Mouse (Mus musculus): ENCODE measurements around the gene Eprs. TPM values are rescaled to one million over a fixed set of nuclear protein-coding genes. Genes with fewer than 3 reads are reported as not detected.
A peak's percentile ranks its signal among the peaks of the same experiment; 100 is the strongest.

Gene Eprs
- total RNA-seq, 1 experiment = 201 TPM

GRCm38 (mm10) chr1:185401615-185402014, 38.8 kb downstream of the Eprs start:
- Histone ChIP-seq H3K9ac (ENCODE audit: insufficient read depth, low read depth, low read length, poor library complexity, severe bottlenecking) (no peak overlapping the region), H3K27ac (ENCODE audit: insufficient read depth, low read depth, low read length, poor library complexity, severe bottlenecking) (no peak overlapping the region), H3K36me3 (ENCODE audit: control insufficient read depth, insufficient read depth, low read length, poor library complexity, severe bottlenecking) (peaks cover 38% of the 10 kb centered on the region), H3K9me3 (ENCODE audit: control insufficient read depth, insufficient read depth, low read depth, low read length) (no peaks in the 10 kb centered on the region), H3K4me3 (ENCODE audit: insufficient read depth in 1 of 2, low read depth in 1 of 2, low read length in 2 of 2, poor library complexity in 1 of 2, severe bottlenecking in 1 of 2) (no peak overlapping the region), H3K4me1 (ENCODE audit: control insufficient read depth in 2 of 2, insufficient read depth in 2 of 2, low read length in 2 of 2, poor library complexity in 1 of 2) (no peaks in the 10 kb centered on the region)
- in situ Hi-C loops (cut with MboI; ENCODE audit: low sequenced_read_pairs in 2 of 2, unreplicated experiment in 2 of 2) = no loop called here
- TF ChIP-seq HCFC1 (IDR thresholded peaks at IDR 0.05; ENCODE audit: borderline replicate concordance, insufficient read depth, low read length) (no peak), ZC3H11A (IDR thresholded peaks at IDR 0.05; ENCODE audit: borderline replicate concordance, low read depth, low read length) (no peak), ZNF384 (IDR thresholded peaks at IDR 0.05; ENCODE audit: low read depth, low read length) (no peak)
- DNase-seq (ENCODE audit: low read depth, low spot score) = no peak

DNA sequence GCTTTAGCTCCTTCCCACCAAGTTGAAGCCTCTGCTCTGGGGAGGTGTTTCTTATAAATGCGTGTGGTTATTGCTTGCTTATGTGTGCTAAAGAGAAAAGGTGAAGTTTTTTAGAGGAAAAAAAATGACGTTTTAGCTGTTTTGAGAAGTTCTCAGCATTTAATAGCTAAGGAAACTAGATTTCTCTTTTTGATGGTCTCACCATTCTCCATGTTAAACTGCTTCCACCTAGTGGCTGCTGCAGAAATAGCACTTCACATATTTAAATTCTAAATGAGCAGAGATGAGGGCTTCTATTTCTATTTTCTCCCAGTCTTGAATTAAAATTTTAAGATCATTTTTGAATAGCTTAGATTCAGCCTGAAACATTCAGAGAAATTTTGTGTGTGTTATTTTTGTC, 41.2 kb downstream of the Eprs start:
- no peak overlapping the region for H3K9ac ChIP-seq (ENCODE audit: insufficient read depth, low read depth, low read length, poor library complexity, severe bottlenecking)
- DNase-seq (ENCODE audit: low read depth, low spot score) = peak; percentile 21
- no peak overlapping the region for H3K4me3 ChIP-seq (ENCODE audit: insufficient read depth in 1 of 2, low read depth in 1 of 2, low read length in 2 of 2, poor library complexity in 1 of 2, severe bottlenecking in 1 of 2)
- in situ Hi-C loops (cut with MboI; ENCODE audit: low sequenced_read_pairs in 2 of 2, unreplicated experiment in 2 of 2) = no loop called here
- no peak for TF ChIP-seq CHD2 (IDR thresholded peaks at IDR 0.05; ENCODE audit: low read depth, low read length)
- TF ChIP-seq ZC3H11A (IDR thresholded peaks at IDR 0.05; ENCODE audit: borderline replicate concordance, low read depth, low read length) = no peak
- no peak for TF ChIP-seq HCFC1 (IDR thresholded peaks at IDR 0.05; ENCODE audit: borderline replicate concordance, insufficient read depth, low read length)
- TF ChIP-seq MAFK (IDR thresholded peaks at IDR 0.05; ENCODE audit: insufficient read depth, low read depth, low read length) = no peak
- TF ChIP-seq ZNF384 (IDR thresholded peaks at IDR 0.05; ENCODE audit: low read depth, low read length) = no peak
- peaks cover 33% of the 10 kb centered on the region for H3K36me3 ChIP-seq (ENCODE audit: control insufficient read depth, insufficient read depth, low read length, poor library complexity, severe bottlenecking)
- H3K4me1 ChIP-seq (ENCODE audit: control insufficient read depth in 2 of 2, insufficient read depth in 2 of 2, low read length in 2 of 2, poor library complexity in 1 of 2) = no peaks in the 10 kb centered on the region
- no peak overlapping the region for H3K27ac ChIP-seq (ENCODE audit: insufficient read depth, low read depth, low read length, poor library complexity, severe bottlenecking)
- H3K9me3 ChIP-seq (ENCODE audit: control insufficient read depth, insufficient read depth, low read depth, low read length) = no peaks in the 10 kb centered on the region

DNA sequence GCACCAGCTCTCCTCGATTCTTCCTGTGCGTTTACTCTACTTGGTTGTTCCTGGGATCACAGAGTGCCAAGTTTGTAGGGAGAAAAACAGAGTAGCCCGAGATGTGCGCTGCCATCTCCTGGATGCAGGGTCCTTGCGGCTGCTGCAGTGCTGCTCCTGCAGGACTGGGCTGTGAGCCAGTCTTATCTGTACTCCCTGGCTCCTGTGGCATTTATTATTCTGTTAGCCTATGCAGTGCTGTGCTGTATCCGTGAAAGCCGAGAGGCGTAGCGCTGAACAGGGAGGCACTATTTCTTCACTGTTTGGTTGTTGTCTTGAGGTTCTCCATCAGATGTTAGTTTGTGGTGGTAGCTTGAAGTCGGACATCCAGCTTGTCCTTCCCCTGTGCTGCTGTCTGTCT, 43.1 kb downstream of the Eprs start:
- no peak for TF ChIP-seq HCFC1 (IDR thresholded peaks at IDR 0.05; ENCODE audit: borderline replicate concordance, insufficient read depth, low read length)
- no peak for TF ChIP-seq MAFK (IDR thresholded peaks at IDR 0.05; ENCODE audit: insufficient read depth, low read depth, low read length)
- TF ChIP-seq ZC3H11A (IDR thresholded peaks at IDR 0.05; ENCODE audit: borderline replicate concordance, low read depth, low read length) = no peak
- no peak for TF ChIP-seq ZNF384 (IDR thresholded peaks at IDR 0.05; ENCODE audit: low read depth, low read length)
- no peak for TF ChIP-seq CHD2 (IDR thresholded peaks at IDR 0.05; ENCODE audit: low read depth, low read length)
- no peak overlapping the region for H3K4me3 ChIP-seq (ENCODE audit: insufficient read depth in 1 of 2, low read depth in 1 of 2, low read length in 2 of 2, poor library complexity in 1 of 2, severe bottlenecking in 1 of 2)
- no peak overlapping the region for H3K9ac ChIP-seq (ENCODE audit: insufficient read depth, low read depth, low read length, poor library complexity, severe bottlenecking)
- no peaks in the 10 kb centered on the region for H3K4me1 ChIP-seq (ENCODE audit: control insufficient read depth in 2 of 2, insufficient read depth in 2 of 2, low read length in 2 of 2, poor library complexity in 1 of 2)
- peaks cover 35% of the 10 kb centered on the region for H3K36me3 ChIP-seq (ENCODE audit: control insufficient read depth, insufficient read depth, low read length, poor library complexity, severe bottlenecking)
- no peaks in the 10 kb centered on the region for H3K9me3 ChIP-seq (ENCODE audit: control insufficient read depth, insufficient read depth, low read depth, low read length)
- no peak for DNase-seq (ENCODE audit: low read depth, low spot score)
- in situ Hi-C loops (cut with MboI; ENCODE audit: low sequenced_read_pairs in 2 of 2, unreplicated experiment in 2 of 2) = no loop called here
- H3K27ac ChIP-seq (ENCODE audit: insufficient read depth, low read depth, low read length, poor library complexity, severe bottlenecking) = no peak overlapping the region

DNA sequence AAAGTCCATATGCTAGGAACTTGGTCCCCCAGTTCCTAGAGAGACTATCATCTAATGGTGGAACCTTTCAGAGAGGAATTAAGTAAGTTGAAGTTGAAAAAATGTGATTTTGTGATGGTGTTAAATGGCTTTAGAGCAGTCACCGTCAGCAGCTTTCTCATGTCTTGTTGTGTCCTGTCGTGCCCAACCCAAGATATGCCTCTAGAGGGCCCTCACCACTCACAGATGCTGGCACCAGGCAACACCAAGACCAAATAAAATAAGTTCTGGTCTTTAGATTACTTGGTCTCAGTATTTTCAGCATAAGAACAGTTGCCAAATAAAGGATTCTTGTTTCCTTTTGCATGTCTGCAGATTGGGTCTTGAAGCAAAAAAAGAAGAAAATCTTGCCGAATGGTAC, 47.0 kb downstream of the Eprs start:
- in situ Hi-C loops (cut with MboI; ENCODE audit: low sequenced_read_pairs in 2 of 2, unreplicated experiment in 2 of 2) = no loop called here
- TF ChIP-seq ZC3H11A (IDR thresholded peaks at IDR 0.05; ENCODE audit: borderline replicate concordance, low read depth, low read length) (no peak), HCFC1 (IDR thresholded peaks at IDR 0.05; ENCODE audit: borderline replicate concordance, insufficient read depth, low read length) (no peak), ZNF384 (IDR thresholded peaks at IDR 0.05; ENCODE audit: low read depth, low read length) (no peak), CHD2 (IDR thresholded peaks at IDR 0.05; ENCODE audit: low read depth, low read length) (no peak)
- H3K27ac ChIP-seq (ENCODE audit: insufficient read depth, low read depth, low read length, poor library complexity, severe bottlenecking) = no peak overlapping the region
- no peak overlapping the region for H3K4me3 ChIP-seq (ENCODE audit: insufficient read depth in 1 of 2, low read depth in 1 of 2, low read length in 2 of 2, poor library complexity in 1 of 2, severe bottlenecking in 1 of 2)
- no peak for DNase-seq (ENCODE audit: low read depth, low spot score)
- H3K4me1 ChIP-seq (ENCODE audit: control insufficient read depth in 2 of 2, insufficient read depth in 2 of 2, low read length in 2 of 2, poor library complexity in 1 of 2) = no peaks in the 10 kb centered on the region
- peaks cover 38% of the 10 kb centered on the region for H3K36me3 ChIP-seq (ENCODE audit: control insufficient read depth, insufficient read depth, low read length, poor library complexity, severe bottlenecking)
- no peak overlapping the region for H3K9ac ChIP-seq (ENCODE audit: insufficient read depth, low read depth, low read length, poor library complexity, severe bottlenecking)
- no peaks in the 10 kb centered on the region for H3K9me3 ChIP-seq (ENCODE audit: control insufficient read depth, insufficient read depth, low read depth, low read length)

- no peak for DNase-seq (ENCODE audit: low read depth, low spot score)
- Histone ChIP-seq H3K4me3 (ENCODE audit: insufficient read depth in 1 of 2, low read depth in 1 of 2, low read length in 2 of 2, poor library complexity in 1 of 2, severe bottlenecking in 1 of 2) (no peak overlapping the region), H3K36me3 (ENCODE audit: control insufficient read depth, insufficient read depth, low read length, poor library complexity, severe bottlenecking) (peaks cover 51% of the 10 kb centered on the region), H3K4me1 (ENCODE audit: control insufficient read depth in 2 of 2, insufficient read depth in 2 of 2, low read length in 2 of 2, poor library complexity in 1 of 2) (no peaks in the 10 kb centered on the region), H3K9me3 (ENCODE audit: control insufficient read depth, insufficient read depth, low read depth, low read length) (no peaks in the 10 kb centered on the region), H3K27ac (ENCODE audit: insufficient read depth, low read depth, low read length, poor library complexity, severe bottlenecking) (no peak overlapping the region), H3K9ac (ENCODE audit: insufficient read depth, low read depth, low read length, poor library complexity, severe bottlenecking) (no peak overlapping the region)
- TF ChIP-seq ZC3H11A (IDR thresholded peaks at IDR 0.05; ENCODE audit: borderline replicate concordance, low read depth, low read length) (no peak), MAFK (IDR thresholded peaks at IDR 0.05; ENCODE audit: insufficient read depth, low read depth, low read length) (no peak)
- in situ Hi-C loops (cut with MboI; ENCODE audit: low sequenced_read_pairs in 2 of 2, unreplicated experiment in 2 of 2) = loop anchor here in 1 of 2 experiments (5.0 kb wide), 1 partner anchor 41 kb away; no protein-coding TSS in a partner anchor
Measured at GRCm38 (mm10) chr1:185418011-185418410, 55.2 kb downstream of the Eprs start.

Measured in ES-E14 (cell line).